Mouse (Mus musculus) forebrain, embryonic 15.5 days (tissue): ENCODE data around the gene Cyp2u1. TPM values are rescaled to one million over a fixed set of nuclear protein-coding genes. Genes with fewer than 3 reads are reported as not detected.

ENCODE experiments used
- ATAC-seq: fragments of 200-750 bp; cut with Nextera tagmentation; replicated peaks from 2 replicates; pipeline ENCODE4 v1.8.0; 2017; ENCODE audit warnings: mild to moderate bottlenecking, moderate TSS enrichment, moderate library complexity
- H3K27ac ChIP-seq: fragments of 300-500 bp; sonication (generic); replicated peaks from 2 replicates; pipeline ENCODE4 v1.5.1; 2015; ENCODE audit warnings: mild to moderate bottlenecking, inconsistent platforms
- H3K27me3 ChIP-seq: fragments of 300-500 bp; sonication (generic); 2 replicates; pipeline ENCODE4 v1.6.1; 2015; ENCODE audit warnings: inconsistent platforms
- H3K36me3 ChIP-seq: fragments of 300-500 bp; sonication (generic); 2 replicates; pipeline ENCODE4 v1.6.1; 2015; ENCODE audit warnings: mild to moderate bottlenecking, inconsistent platforms
- H3K4me1 ChIP-seq: fragments of 300-500 bp; sonication (generic); 2 replicates; pipeline ENCODE4 v1.6.1; 2015; ENCODE audit warnings: inconsistent platforms
- H3K4me2 ChIP-seq: fragments of 300-500 bp; sonication (generic); replicated peaks from 2 replicates; pipeline ENCODE4 v1.6.1; 2015; ENCODE audit warnings: mild to moderate bottlenecking, inconsistent platforms
- H3K4me3 ChIP-seq: fragments of 300-500 bp; sonication (generic); 2 replicates; pipeline ENCODE4 v1.5.1; 2015; ENCODE audit warnings: mild to moderate bottlenecking, inconsistent platforms
- H3K9ac ChIP-seq: fragments of 300-500 bp; sonication (generic); replicated peaks from 2 replicates; pipeline ENCODE4 v1.6.1; 2015; ENCODE audit warnings: mild to moderate bottlenecking, inconsistent platforms
- H3K9me3 ChIP-seq: fragments of 300-500 bp; sonication (generic); 2 replicates; pipeline ENCODE4 v1.6.1; 2016; ENCODE audit warnings: inconsistent platforms
- WGBS: fragments of 180-500 bp; shearing (Covaris S2); methylation state at CpG from one replicate; pipeline ENCODE4 v1.1.7; 2015; ENCODE audit warnings: mixed read lengths; 5-methylcytosine and 5-hydroxymethylcytosine counted together
- polyA plus RNA-seq: library from polyadenylated mRNA; unstranded; fragments of >200 nt; fragmentation: Nextera tagmentation; extraction: Ambion mirVana; gene quantifications from 2 replicates; pipeline ENCODE4 v1.2.1, GENCODE M21; 2015

The Cyp2u1 gene
- polyA plus RNA-seq, 1 experiment from 2014 or later = 4.6 TPM

GRCm38 (mm10) chr3:131250283-131250682, 52.7 kb downstream of the Cyp2u1 start:
- no peaks in the 10 kb centered on the region for H3K9me3 ChIP-seq
- H3K36me3 ChIP-seq = no peaks in the 10 kb centered on the region
- ATAC-seq = no peak
- H3K9ac ChIP-seq = no peak overlapping the region
- H3K27me3 ChIP-seq = no peaks in the 10 kb centered on the region
- H3K27ac ChIP-seq = no peak overlapping the region
- H3K4me3 ChIP-seq = no peak overlapping the region
- 92% methylated on average over 2 of the region's 2 CpGs for whole genome bisulfite sequencing
- H3K4me2 ChIP-seq = no peak overlapping the region
- H3K4me1 ChIP-seq = peaks cover 3% of the 10 kb centered on the region; the same call in 1 of the 2 replicates

- no peak overlapping the region for H3K4me3 ChIP-seq
- H3K36me3 ChIP-seq = no peaks in the 10 kb centered on the region
- no peak overlapping the region for H3K27ac ChIP-seq
- H3K27me3 ChIP-seq = no peaks in the 10 kb centered on the region
- H3K9me3 ChIP-seq = no peaks in the 10 kb centered on the region
- H3K4me2 ChIP-seq = no peak overlapping the region
- no peak for ATAC-seq
- 92% methylated on average over 10 of the region's 10 CpGs for WGBS
- no peak overlapping the region for H3K9ac ChIP-seq
- H3K4me1 ChIP-seq = peaks cover 3% of the 10 kb centered on the region; the same call in 1 of the 2 replicates
Measured at GRCm38 (mm10) chr3:131248444-131248843, 54.6 kb downstream of the Cyp2u1 start.

GRCm38 (mm10) chr3:131247851-131248250, 55.2 kb downstream of the Cyp2u1 start:
- H3K4me2 ChIP-seq = no peak overlapping the region
- H3K27me3 ChIP-seq = no peaks in the 10 kb centered on the region
- H3K4me1 ChIP-seq = peaks cover 3% of the 10 kb centered on the region; the same call in 1 of the 2 replicates
- H3K9ac ChIP-seq = no peak overlapping the region
- H3K27ac ChIP-seq = no peak overlapping the region
- no peak for ATAC-seq
- no peaks in the 10 kb centered on the region for H3K9me3 ChIP-seq
- H3K36me3 ChIP-seq = no peaks in the 10 kb centered on the region
- no peak overlapping the region for H3K4me3 ChIP-seq
- WGBS = 86% methylated on average over 5 of the region's 5 CpGs

- H3K4me2 ChIP-seq = no peak overlapping the region
- H3K36me3 ChIP-seq = no peaks in the 10 kb centered on the region
- H3K27ac ChIP-seq = no peak overlapping the region
- no peak overlapping the region for H3K4me3 ChIP-seq
- H3K4me1 ChIP-seq = peaks cover 3% of the 10 kb centered on the region; the same call in 1 of the 2 replicates
- H3K9ac ChIP-seq = no peak overlapping the region
- 84% methylated on average over 6 of the region's 6 CpGs for WGBS
- no peaks in the 10 kb centered on the region for H3K27me3 ChIP-seq
- no peaks in the 10 kb centered on the region for H3K9me3 ChIP-seq
- no peak for ATAC-seq
Measured at GRCm38 (mm10) chr3:131247447-131247846, 55.6 kb downstream of the Cyp2u1 start.

- H3K4me1 ChIP-seq = peaks cover 3% of the 10 kb centered on the region; the same call in 1 of the 2 replicates
- no peak overlapping the region for H3K27ac ChIP-seq
- H3K9me3 ChIP-seq = no peaks in the 10 kb centered on the region
- ATAC-seq = peak; percentile 42; the same call in 1 of the 2 replicates
- H3K4me3 ChIP-seq = no peak overlapping the region
- H3K36me3 ChIP-seq = no peaks in the 10 kb centered on the region
- WGBS = 94% methylated on average over 8 of the region's 8 CpGs
- H3K27me3 ChIP-seq = no peaks in the 10 kb centered on the region
- H3K9ac ChIP-seq = no peak overlapping the region
- H3K4me2 ChIP-seq = no peak overlapping the region
Measured at GRCm38 (mm10) chr3:131246579-131247046, 56.4 kb downstream of the Cyp2u1 start.

- no peak overlapping the region for H3K27ac ChIP-seq
- WGBS = 54% methylated on average over 11 of the region's 11 CpGs
- H3K27me3 ChIP-seq = no peaks in the 10 kb centered on the region
- no peak overlapping the region for H3K4me2 ChIP-seq
- ATAC-seq = peak; percentile 58
- no peak overlapping the region for H3K9ac ChIP-seq
- H3K36me3 ChIP-seq = no peaks in the 10 kb centered on the region
- H3K4me3 ChIP-seq = no peak overlapping the region
- H3K9me3 ChIP-seq = no peaks in the 10 kb centered on the region
- H3K4me1 ChIP-seq = peaks cover 3% of the 10 kb centered on the region; the same call in 1 of the 2 replicates
Measured at GRCm38 (mm10) chr3:131245766-131246578, 57.1 kb downstream of the Cyp2u1 start.

Other genes with a start within 250 kb of the Cyp2u1 start
- gene Lef1, start 192.8 kb downstream of the Cyp2u1 start, polyA plus RNA-seq = 14.3 and 18.6 TPM in 2 replicates
- gene Hadh, start 31.1 kb downstream of the Cyp2u1 start, polyA plus RNA-seq = 22.3 and 25.3 TPM in 2 replicates
- 0.47 and 1.1 TPM in 2 replicates for gene Sgms2, start 188.2 kb upstream of the Cyp2u1 start, polyA plus RNA-seq